Mouse (Mus musculus): Measurements from ENCODE around the gene Lcmt1. TPM values are rescaled to one million over a fixed set of nuclear protein-coding genes. Genes with fewer than 3 reads are reported as not detected.

Gene Lcmt1
- polyA plus RNA-seq (2012; rRNA removed; ENCODE audit: low replicate concordance), result 28.3 and 48.2 TPM in 2 replicates

GRCm38 (mm10) chr7:123369759-123370481 is at the start of gene Lcmt1, which contains the start of gene Arhgap17:
Gene Lcmt1 (plus strand): TSS chr7:123369784.
Gene Arhgap17 (minus strand): TSS chr7:123369915.

GRCm38 (mm10) chr7:123462070-123462501 is 92.5 kb downstream of the Lcmt1 start, which contains the start of gene Aqp8:
Gene Aqp8 (plus strand): TSS chr7:123462291.

Other genes starting within 250 kb of the Lcmt1 start
- gene Tnrc6a, start 245.9 kb upstream of the Lcmt1 start, polyA plus RNA-seq (2012; rRNA removed; ENCODE audit: low replicate concordance), result 37.0 and 60.1 TPM in 2 replicates
- 0.32 and 15.2 TPM in 2 replicates for gene Slc5a11, start 155.0 kb upstream of the Lcmt1 start, polyA plus RNA-seq (2012; rRNA removed; ENCODE audit: low replicate concordance)
- gene Arhgap17, start 131 bp downstream of the Lcmt1 start, polyA plus RNA-seq (2012; rRNA removed; ENCODE audit: low replicate concordance), result 30.8 and 37.8 TPM in 2 replicates
- gene Aqp8, start 92.5 kb downstream of the Lcmt1 start, polyA plus RNA-seq (2012; rRNA removed; ENCODE audit: low replicate concordance), result 5.5 TPM in 1 of 2 replicates, not detected in the other
- gene Zkscan2, start 130.7 kb downstream of the Lcmt1 start, polyA plus RNA-seq (2012; rRNA removed; ENCODE audit: low replicate concordance), result 0.06 and 0.90 TPM in 2 replicates

Measured in subcutaneous adipose tissue, adult 2 months (tissue).